Mouse (Mus musculus) heart, postnatal 4 days (tissue): Measurements from ENCODE around the gene Plce1. TPM values are rescaled to one million over a fixed set of nuclear protein-coding genes. Genes with fewer than 3 reads are reported as not detected.

Experiments
- total RNA-seq, 2 experiments: library from RNA; stranded (reverse); gene quantifications; 2 replicates each; pipeline ENCODE4 v1.2.3; 2021

Plce1 gene
- total RNA-seq, 2 experiments from 2014 or later, result 44.9 to 45.1 TPM

Other genes with a start within 250 kb of the Plce1 start
- gene Lgi1, start 216.6 kb upstream of the Plce1 start, total RNA-seq, result under 1 TPM; 0.24 to 0.36 TPM
- gene Slc35g1, start 85.1 kb upstream of the Plce1 start, total RNA-seq, result 1 to 10 TPM; 1.9 to 2.0 TPM